Mouse (Mus musculus) embryonic fibroblast, embryonic 13.5 days (primary cell): ENCODE measurements around the gene Syk.

Experiments
- CTCF ChIP-seq: IDR thresholded peaks from 2 replicates; pipeline ENCODE4 v1.5.1; 2011; ENCODE audit warnings: mild to moderate bottlenecking, control low read depth, low read length, moderate library complexity, borderline replicate concordance; ENCODE audit not compliant: insufficient read depth
- POLR2A ChIP-seq: IDR thresholded peaks from 2 replicates; pipeline ENCODE4 v1.6.1; 2011; ENCODE audit warnings: low read depth, mild to moderate bottlenecking, control low read depth, low read length, moderate library complexity

GRCm38 (mm10) chr13:52561367-52562165 is 21.4 kb upstream of the Syk start:
- TF ChIP-seq POLR2A (no peak), CTCF (no peak)
